Mouse (Mus musculus) ZHBTc4 (cell line): ENCODE results near the gene Rfwd3.
"Not testable (repeated sequence)": the region's sequence is repeated elsewhere in the genome, so short reads cannot be mapped to it uniquely, and the experiment has no call there.

Experiments
- DNase-seq: peaks from one replicate; pipeline ENCODE4 v3.0.0-alpha.2; 2011; ENCODE audit warnings: low read depth, low spot score

Rfwd3 gene

GRCm38 (mm10) chr8:111299821-111300568 lies at the start of gene Rfwd3:
Gene Rfwd3 (minus strand): TSS chr8:111300222.
- DNase-seq: peak; percentile 100

- peak; percentile 78 for DNase-seq
Observed at GRCm38 (mm10) chr8:111343225-111343624, 43.2 kb upstream of the Rfwd3 start.

- no peak for DNase-seq
Observed at GRCm38 (mm10) chr8:111340186-111340585, 40.2 kb upstream of the Rfwd3 start.

GRCm38 (mm10) chr8:111338370-111339208 lies 38.6 kb upstream of the Rfwd3 start:
- DNase-seq: no peak

GRCm38 (mm10) chr8:111337890-111338347 lies 37.9 kb upstream of the Rfwd3 start, which contains the start of gene Mlkl:
Gene Mlkl (minus strand): TSS chr8:111338177.
- DNase-seq: peak; percentile 64

DNA sequence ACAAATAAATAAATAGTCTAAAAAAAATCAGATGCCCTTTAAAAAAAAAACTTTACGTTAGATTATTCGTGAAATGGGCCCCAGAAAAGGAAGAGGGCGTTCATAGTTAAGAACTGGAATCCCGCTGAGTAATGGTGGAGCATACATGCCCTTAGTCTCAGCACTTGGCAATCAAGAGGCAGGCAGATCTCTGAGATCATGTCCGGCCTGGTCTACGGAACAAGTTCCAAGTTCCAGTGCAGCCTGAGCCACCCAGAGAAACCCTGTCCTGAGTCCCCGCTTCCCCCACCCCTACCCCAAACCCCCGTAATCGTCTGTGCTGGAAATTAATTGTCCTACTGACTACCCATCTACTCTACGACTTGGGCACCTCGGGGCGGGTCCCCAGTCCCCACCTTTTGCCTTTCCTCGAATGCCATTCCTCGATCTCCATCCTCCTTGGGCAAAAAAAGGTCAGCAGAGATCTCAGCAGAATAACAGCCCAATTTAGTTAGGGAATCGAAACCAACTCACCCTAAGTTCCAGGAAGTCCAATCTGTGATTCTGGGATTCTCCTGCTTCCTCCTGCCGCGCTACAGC lies 37.4 kb upstream of the Rfwd3 start:
- no peak for DNase-seq

DNA sequence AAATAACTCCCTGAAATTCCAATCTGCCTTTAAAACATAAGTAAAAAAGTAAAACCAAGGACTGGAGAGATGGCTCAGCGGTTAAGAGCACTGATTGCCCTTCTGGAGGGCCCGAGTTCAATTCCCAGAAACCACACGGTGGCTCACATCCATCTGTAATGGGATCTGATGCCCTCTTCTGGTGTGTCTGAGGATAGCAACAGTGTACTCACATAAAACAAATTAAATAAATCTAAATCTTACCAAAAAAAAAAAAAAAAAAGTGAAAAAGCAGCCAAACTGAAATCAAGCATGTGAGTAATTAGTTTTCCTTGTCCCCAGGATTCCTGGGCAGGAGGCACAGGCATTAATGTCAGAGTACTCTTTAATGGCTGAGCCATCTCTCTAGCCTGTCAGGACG lies 36.7 kb upstream of the Rfwd3 start:
- DNase-seq: no peak

DNA sequence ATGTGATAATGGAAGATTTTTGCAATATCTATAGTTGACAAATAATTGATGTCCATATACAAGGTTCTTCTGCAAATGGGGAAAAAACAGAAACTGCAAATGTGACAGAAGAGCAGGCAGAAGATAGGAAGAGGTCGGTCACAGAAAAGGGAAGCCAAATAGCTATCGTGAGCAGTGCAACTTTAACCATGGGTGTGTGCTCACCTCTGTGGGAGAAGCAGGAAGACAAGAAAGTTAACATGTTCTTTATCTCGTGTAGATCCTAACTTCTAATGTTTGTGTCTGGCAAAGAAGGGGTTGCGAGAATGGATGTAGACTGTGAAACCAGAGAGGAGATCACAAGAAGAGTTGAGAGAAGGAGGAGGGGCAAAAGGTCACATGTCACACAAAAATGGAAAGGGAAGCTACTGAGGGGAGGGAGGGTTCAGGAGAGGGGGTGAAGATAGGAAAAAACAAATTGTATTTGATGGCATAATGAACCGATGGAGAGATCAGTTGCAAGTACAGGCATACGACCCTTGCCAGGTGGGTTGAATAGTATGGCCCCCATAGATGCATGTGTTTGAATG lies 25.3 kb upstream of the Rfwd3 start:
- no peak for DNase-seq

- DNase-seq: no peak
Observed at GRCm38 (mm10) chr8:111314729-111315128, 14.7 kb upstream of the Rfwd3 start.

DNA sequence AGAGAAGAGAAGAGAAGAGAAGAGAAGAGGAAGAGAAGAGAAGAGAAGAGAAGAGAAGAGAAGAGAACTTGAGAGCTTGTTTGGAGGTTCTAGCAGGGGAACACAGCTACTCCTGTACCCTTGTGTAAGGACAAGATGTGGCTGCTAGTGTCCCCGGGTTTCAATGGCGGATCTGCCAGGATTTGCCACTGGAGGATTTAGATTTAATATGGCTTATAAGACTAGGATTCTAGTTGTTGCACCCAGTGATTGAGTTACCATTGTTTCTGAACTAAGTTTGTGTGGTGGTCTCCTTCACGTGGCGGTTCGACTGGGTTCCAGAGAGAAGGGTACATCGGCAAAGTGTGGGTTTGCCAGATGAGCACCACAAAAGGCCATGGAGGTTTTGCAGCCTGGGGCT lies 13.9 kb upstream of the Rfwd3 start:
- not testable (repeated sequence) for DNase-seq

- peak; percentile 73 for DNase-seq
Observed at GRCm38 (mm10) chr8:111312758-111313162, 12.7 kb upstream of the Rfwd3 start.

DNA sequence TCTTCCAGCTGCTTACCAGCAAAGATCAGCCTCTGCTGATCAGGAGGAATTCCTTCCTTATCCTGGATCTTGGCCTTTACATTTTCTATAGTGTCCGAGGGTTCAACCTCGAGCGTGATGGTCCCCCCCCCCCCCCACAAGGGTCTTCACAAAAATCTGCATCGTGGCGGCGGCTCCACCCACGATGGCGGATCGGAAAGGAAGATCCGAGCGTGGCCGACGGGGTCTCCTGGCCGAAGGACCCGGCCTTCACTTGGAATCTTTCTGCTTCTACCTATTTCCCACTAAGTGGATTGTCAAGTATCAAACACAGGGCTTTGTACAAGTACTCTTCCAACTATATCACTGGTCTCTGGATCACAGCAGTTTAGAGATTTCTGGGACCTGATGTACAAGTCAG lies 10.0 kb upstream of the Rfwd3 start:
- not testable (repeated sequence) for DNase-seq

GRCm38 (mm10) chr8:111305031-111305730 lies 5.2 kb upstream of the Rfwd3 start:
- no peak for DNase-seq

DNA sequence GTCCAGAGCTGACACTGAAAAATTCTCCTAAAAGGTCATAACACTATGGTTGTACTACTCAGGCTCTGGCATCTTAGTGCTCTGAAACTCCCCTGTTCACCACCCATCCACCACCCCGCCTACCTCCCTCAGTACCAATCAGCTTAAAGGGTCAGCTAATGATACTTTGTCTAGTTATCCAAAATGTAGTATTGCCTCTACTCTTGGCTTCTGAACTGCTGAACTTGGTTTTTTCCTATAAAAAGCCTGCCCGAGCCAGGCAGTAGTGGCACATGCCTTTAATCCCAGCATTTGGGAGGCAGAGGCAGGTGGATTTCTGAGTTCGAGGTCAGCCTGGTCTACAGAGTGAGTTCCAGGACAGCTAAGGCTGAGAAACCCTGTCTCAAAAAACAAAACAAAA lies 4.3 kb upstream of the Rfwd3 start:
- DNase-seq: no peak

- DNase-seq: peak; percentile 55
Observed at GRCm38 (mm10) chr8:111303076-111303803, 3.2 kb upstream of the Rfwd3 start.

DNA sequence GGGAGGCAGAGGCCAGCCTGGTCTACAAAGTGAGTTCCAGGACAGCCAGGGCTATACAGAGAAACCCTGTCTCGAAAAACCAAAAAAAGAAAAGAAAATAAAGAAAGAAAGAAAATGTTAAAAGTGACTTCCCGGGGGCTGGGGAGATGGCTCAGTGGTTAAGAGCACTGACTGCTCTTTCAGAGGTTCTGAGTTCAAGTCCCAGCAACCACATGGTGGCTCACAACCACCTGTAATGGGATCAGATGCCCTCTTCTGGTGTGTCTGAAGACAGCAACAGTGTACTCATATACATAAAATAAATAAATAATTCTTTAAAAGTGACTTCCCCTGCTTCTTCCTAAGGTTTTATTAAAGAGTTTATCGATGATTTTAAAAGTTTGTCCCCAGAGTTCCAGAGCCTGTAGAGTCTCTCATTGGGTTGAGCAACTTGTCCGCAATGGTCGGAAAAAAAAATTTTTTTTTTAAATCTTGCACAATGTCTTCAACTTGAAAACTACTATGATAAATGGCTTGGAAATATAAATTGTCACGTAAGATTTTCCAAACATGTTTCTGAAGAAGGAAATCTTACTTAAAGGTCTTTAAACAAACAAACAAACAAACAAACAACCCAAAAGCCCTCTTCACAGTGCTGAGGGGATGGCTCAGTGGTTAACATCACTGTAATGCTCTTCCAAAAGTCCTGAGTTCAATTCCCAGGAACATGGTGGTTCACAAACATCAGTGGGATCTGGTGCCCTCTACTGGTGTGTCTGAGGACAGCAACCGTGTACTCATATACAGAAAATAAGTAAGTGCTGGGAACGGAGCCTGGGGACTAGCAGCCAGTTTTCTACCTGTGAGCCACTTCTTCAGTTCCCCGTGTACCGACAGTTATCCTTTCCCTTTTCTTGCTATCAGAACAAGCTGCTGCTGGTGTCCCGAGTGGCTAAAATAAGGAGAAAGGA lies 850 bp upstream of the Rfwd3 start:
- DNase-seq: peak; percentile 49

DNA sequence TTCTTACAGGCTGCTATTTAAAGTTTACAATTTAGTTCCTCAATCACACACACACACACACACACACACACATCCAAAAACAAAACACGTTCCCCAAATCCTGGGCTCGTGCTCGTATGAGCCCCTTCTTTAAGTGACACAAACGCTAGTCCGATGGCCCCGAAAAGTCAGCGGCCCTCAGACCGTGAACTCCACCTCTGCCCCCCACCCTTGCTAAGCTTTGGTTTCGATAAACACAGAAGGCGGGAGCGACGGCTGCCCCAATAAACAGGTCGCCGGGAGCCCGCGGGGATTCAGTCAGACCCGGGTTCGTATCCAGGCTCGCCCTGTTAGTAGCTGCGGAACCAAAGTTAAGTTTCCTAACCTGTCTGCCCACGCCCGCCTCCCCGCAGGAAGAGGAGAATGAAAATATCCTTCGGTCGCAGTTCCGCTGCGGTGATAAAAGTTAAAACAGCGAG lies 630 bp downstream of the Rfwd3 start:
- DNase-seq: peak; percentile 76

- DNase-seq: no peak
Observed at GRCm38 (mm10) chr8:111298011-111298410, 2.0 kb downstream of the Rfwd3 start.

DNA sequence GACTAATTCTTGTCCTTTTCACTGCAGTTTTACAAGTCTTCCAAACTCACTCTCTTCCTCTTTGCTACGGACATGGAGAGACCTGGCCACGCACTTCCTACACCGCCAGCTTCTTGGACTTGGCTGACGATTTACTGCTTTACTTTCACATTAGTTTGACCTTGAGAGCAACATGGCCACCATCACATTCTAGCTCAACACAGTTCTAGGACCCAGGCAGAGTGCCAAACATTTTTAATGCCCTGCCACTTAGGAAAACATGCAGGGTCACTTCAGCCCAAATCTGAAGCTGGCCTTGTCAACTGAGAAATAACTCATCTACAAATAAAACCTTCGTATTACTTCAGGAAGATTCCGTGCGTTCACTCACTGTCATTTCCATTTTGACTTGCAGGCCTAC lies 8.3 kb downstream of the Rfwd3 start:
- DNase-seq: no peak
